Mouse (Mus musculus) gastrocnemius, adult 18-20 months (tissue): ENCODE measurements around the gene Pus7l. TPM values are rescaled to one million over a fixed set of nuclear protein-coding genes. Genes with fewer than 3 reads are reported as not detected.

Source experiments
- DNase-seq: peaks from one replicate; pipeline ENCODE4 v3.0.0; 2021; ENCODE audit warnings: low spot score
- total RNA-seq, 2 experiments: library from RNA; stranded (reverse); gene quantifications; 2 replicates each; pipeline ENCODE4 v1.2.3; 2021

The Pus7l gene
- total RNA-seq, 2 experiments from 2014 or later: 1.4 to 1.5 TPM

GRCm38 (mm10) chr15:94478706-94479105, 64.6 kb downstream of the Pus7l start:
- DNase-seq: no peak

GRCm38 (mm10) chr15:94477287-94477686, 66.1 kb downstream of the Pus7l start:
- DNase-seq: no peak

DNA sequence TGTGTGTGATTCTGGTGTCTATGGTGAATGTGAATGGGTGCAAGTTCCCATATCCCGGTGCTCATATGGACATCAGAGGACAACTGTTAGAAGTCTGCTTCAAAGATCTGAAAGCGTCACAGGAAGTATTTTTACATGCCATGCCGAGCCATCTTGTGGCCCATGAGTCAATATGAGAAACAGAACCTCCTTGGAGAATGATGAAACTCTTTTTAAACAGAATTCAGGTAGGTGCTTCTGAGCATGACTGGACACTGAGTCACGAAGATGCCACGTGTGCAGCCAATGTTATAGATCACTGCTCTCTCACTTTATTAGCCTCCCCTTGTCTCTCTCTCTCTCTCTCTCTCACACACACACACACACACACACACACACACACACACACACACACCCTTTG, 67.4 kb downstream of the Pus7l start:
- no peak for DNase-seq

Other genes with a start within 250 kb of the Pus7l start
- 1 to 10 TPM; 1.9 to 2.3 TPM for gene Adamts20, start 78.1 kb downstream of the Pus7l start, total RNA-seq
- gene Irak4, start 96 bp upstream of the Pus7l start, total RNA-seq: 1 to 10 TPM; 1.8 to 2.3 TPM
- gene Twf1, start 46.3 kb upstream of the Pus7l start, total RNA-seq: 1 to 10 TPM; 5.1 to 8.2 TPM
- 10 to 100 TPM; 15.6 to 19.1 TPM for gene Tmem117, start 85.7 kb upstream of the Pus7l start, total RNA-seq